Mouse (Mus musculus) CH12.LX (cell line): ENCODE data around the gene C8b.

Experiments
- EP300 ChIP-seq: IDR thresholded peaks from 2 replicates; pipeline ENCODE4 v1.6.1; 2011; ENCODE audit warnings: low read length, improper control_type of control experiment
- MXI1 ChIP-seq: IDR thresholded peaks from 2 replicates; pipeline ENCODE4 v1.6.1; 2011; ENCODE audit warnings: mild to moderate bottlenecking, low read depth, low read length, improper control_type of control experiment

DNA sequence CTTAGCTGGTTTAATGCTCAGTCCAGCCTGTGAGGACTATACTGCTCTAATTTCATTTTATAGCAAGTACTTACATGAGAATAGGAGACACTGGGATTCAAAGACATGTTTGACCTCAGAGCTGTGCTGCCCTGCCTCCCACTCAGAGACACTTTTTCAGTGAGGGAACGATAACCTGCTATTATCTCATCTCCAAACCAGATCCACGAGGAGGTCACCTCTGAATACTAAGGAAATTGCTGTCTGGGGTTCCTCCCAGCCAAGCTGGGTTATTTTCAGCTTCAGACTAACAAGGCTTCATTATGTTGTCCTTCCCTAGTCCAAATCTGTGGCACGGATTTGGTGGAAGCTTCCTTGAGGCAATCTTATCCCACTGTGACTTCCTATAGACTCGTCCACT, 53.8 kb downstream of the C8b start:
- no peak for TF ChIP-seq MXI1
- TF ChIP-seq EP300 = no peak
